Mouse (Mus musculus): Measurements from ENCODE around the gene Cdkl4.

- TF ChIP-seq POLR2A (IDR thresholded peaks at IDR 0.05; ENCODE audit: borderline replicate concordance, control insufficient read depth, low read depth, low read length): no peak
- TF ChIP-seq CTCF (IDR thresholded peaks at IDR 0.05; ENCODE audit: control insufficient read depth, insufficient read depth, low read length): no peak
These were observed 55.4 kb downstream of the Cdkl4 start for GRCm38 (mm10) chr17:80522229-80522556.
